Mouse (Mus musculus) urinary bladder, postnatal 4 days (tissue): ENCODE results near the gene Trpc5.

Experiments
- DNase-seq, 2 experiments: peaks; one replicate each; pipeline ENCODE4 v3.0.0; 2021 to 2022; ENCODE audit warnings: low spot score in 2 of 2

Gene Trpc5

GRCm38 (mm10) chrX:144688142-144688206 lies at the start of gene Trpc5:
Trpc5 (minus strand) TSS chrX:144688180.
- DNase-seq = no peak

- no peak for DNase-seq
These were observed 28.4 kb upstream of the Trpc5 start for GRCm38 (mm10) chrX:144716330-144716729.

GRCm38 (mm10) chrX:144689859-144690181 lies 1.8 kb upstream of the Trpc5 start:
- DNase-seq = no peak

- DNase-seq = no peak
These were observed 1.3 kb upstream of the Trpc5 start for GRCm38 (mm10) chrX:144689119-144689858.

GRCm38 (mm10) chrX:144688207-144689118 lies 483 bp upstream of the Trpc5 start, which contains the start of gene Rtl4:
Rtl4 (plus strand) TSS chrX:144688907.
- DNase-seq = peak in 1 of 2 experiments; percentile 60

GRCm38 (mm10) chrX:144687742-144688141 lies 238 bp downstream of the Trpc5 start:
- no peak for DNase-seq

GRCm38 (mm10) chrX:144652196-144652595 lies 35.8 kb downstream of the Trpc5 start:
- no peak for DNase-seq

- DNase-seq = no peak
These were observed 42.6 kb downstream of the Trpc5 start for GRCm38 (mm10) chrX:144645394-144645793.

GRCm38 (mm10) chrX:144644756-144645155 lies 43.2 kb downstream of the Trpc5 start:
- no peak for DNase-seq

GRCm38 (mm10) chrX:144612753-144613152 lies 75.2 kb downstream of the Trpc5 start:
- DNase-seq = no peak

GRCm38 (mm10) chrX:144536431-144536830 lies 151.5 kb downstream of the Trpc5 start:
- DNase-seq = no peak

- no peak for DNase-seq
These were observed 161.9 kb downstream of the Trpc5 start for GRCm38 (mm10) chrX:144526042-144526441.

GRCm38 (mm10) chrX:144523239-144523638 lies 164.7 kb downstream of the Trpc5 start:
- DNase-seq = no peak

GRCm38 (mm10) chrX:144491394-144491793 lies 196.6 kb downstream of the Trpc5 start:
- DNase-seq = no peak

- DNase-seq = no peak
These were observed 223.6 kb downstream of the Trpc5 start for GRCm38 (mm10) chrX:144464416-144464815.

- no peak for DNase-seq
These were observed 231.7 kb downstream of the Trpc5 start, which contains the start of gene Trpc5os for GRCm38 (mm10) chrX:144456281-144456680. Trpc5os (plus strand) TSS chrX:144456581.

GRCm38 (mm10) chrX:144423848-144424247 lies 264.1 kb downstream of the Trpc5 start:
- no peak for DNase-seq

GRCm38 (mm10) chrX:144421091-144421490 lies 266.9 kb downstream of the Trpc5 start:
- no peak for DNase-seq

GRCm38 (mm10) chrX:144420259-144420658 lies 267.7 kb downstream of the Trpc5 start:
- no peak for DNase-seq

GRCm38 (mm10) chrX:144408036-144408435 lies 279.9 kb downstream of the Trpc5 start:
- DNase-seq = no peak

- peak; percentile 26 to 61 for DNase-seq
These were observed 284.5 kb downstream of the Trpc5 start for GRCm38 (mm10) chrX:144403526-144403925.

- DNase-seq = no peak
These were observed 313.8 kb downstream of the Trpc5 start for GRCm38 (mm10) chrX:144374196-144374595.

- no peak for DNase-seq
These were observed 349.6 kb downstream of the Trpc5 start for GRCm38 (mm10) chrX:144338355-144338754.
